Mouse (Mus musculus) G1E-ER4 (cell line): Measurements from ENCODE around the gene Kcnh2. TPM values are rescaled to one million over a fixed set of nuclear protein-coding genes. Genes with fewer than 3 reads are reported as not detected.

Experiments
- GATA1 ChIP-seq: IDR thresholded peaks from one replicate; pipeline ENCODE4 v1.8.0; 2012; ENCODE audit warnings: low read length, inconsistent platforms
- polyA plus RNA-seq: library from polyadenylated mRNA; stranded (reverse); fragments of >175 nt; gene quantifications from 2 replicates; pipeline ENCODE4 v1.2.3, GENCODE M21; 2012

The Kcnh2 gene
- polyA plus RNA-seq, 1 experiment, result 4.3 TPM

GRCm38 (mm10) chr5:24319776-24320466, 31.5 kb downstream of the Kcnh2 start:
- TF ChIP-seq GATA1, result no peak

- no peak for TF ChIP-seq GATA1
These were observed 42.2 kb downstream of the Kcnh2 start for GRCm38 (mm10) chr5:24309223-24309622.

- no peak for TF ChIP-seq GATA1
These were observed 42.8 kb downstream of the Kcnh2 start for GRCm38 (mm10) chr5:24308621-24309020.

- TF ChIP-seq GATA1, result no peak
These were observed 44.2 kb downstream of the Kcnh2 start for GRCm38 (mm10) chr5:24307118-24307777.

DNA sequence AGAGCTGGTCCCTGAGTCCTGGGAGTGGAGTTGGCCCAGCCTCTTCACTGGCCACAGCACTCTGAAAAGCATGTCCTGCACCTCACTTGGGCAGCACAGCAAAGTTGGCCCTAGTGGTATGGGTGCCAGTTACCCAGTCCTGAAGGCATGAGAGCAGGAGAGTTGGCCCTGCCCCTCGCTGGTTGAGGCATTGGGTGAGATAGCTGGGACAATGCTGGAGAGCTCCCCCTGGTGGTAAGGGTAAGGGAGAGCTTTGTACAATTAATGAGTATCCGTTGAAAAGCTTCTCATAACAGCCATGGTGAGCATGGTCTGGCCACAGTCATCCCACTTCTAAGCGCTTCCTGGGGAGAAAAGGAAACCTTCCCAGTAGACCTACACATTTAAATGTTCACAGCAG, 48.2 kb downstream of the Kcnh2 start:
- no peak for TF ChIP-seq GATA1

GRCm38 (mm10) chr5:24299845-24300589, 51.4 kb downstream of the Kcnh2 start:
- TF ChIP-seq GATA1, result no peak

DNA sequence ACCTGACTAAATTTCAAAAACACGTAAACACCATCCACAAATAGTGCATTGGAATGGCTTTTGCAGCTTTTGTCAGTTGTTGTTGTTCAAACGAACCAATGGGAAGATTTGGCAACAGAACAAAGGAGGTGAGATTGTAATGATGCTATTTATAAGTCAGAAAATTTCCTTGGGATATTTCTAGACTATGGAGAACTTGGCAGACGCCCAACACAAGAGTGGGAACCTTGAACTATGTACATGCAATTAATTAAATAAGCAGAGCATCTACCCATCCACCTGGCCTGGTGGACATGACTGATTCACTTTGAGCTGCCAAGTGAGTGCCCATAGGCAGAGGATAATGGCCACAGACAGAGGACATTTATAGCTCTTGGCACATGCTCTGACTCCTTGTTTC, 59.5 kb downstream of the Kcnh2 start:
- no peak for TF ChIP-seq GATA1

- TF ChIP-seq GATA1, result no peak
These were observed 65.0 kb downstream of the Kcnh2 start for GRCm38 (mm10) chr5:24286221-24286970.

DNA sequence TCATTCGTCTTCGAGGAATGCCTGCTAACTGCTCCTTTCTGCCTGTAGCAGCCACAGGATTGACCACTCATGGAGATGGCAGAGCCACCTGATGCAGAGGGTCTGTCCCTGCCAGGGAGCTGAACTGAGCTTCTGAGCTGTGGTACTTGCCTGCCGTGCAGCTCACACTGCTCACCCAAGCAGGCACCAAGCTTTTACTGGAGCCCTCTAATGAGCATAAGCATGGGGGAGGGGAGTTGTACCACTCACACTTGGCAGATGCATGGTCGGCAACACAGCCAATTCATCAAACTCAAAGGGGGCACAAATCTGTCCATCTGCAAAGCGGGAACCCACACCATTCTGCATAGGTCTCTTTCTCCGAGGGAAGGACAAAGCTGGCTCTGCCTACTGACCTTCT, 67.3 kb downstream of the Kcnh2 start:
- no peak for TF ChIP-seq GATA1

DNA sequence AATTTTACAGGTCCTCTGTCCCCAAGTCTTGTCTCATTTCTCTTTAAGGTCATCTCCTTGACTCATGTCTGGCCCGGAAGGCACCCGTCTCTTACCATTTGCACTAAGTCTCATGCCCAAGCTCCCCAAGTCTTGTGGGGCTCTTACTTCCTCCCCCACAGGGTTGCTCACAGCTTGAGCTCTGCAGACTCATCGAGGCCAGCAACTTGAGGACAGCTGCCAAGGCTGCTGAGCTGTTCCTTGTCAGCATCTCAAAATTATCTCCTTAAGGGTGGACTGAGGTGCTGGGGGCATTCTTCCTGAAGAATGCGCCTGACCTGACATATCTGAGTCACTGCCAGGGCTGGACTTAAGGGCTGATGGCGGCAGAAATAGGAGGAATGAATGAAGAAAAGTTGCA, 68.2 kb downstream of the Kcnh2 start:
- TF ChIP-seq GATA1, result no peak

DNA sequence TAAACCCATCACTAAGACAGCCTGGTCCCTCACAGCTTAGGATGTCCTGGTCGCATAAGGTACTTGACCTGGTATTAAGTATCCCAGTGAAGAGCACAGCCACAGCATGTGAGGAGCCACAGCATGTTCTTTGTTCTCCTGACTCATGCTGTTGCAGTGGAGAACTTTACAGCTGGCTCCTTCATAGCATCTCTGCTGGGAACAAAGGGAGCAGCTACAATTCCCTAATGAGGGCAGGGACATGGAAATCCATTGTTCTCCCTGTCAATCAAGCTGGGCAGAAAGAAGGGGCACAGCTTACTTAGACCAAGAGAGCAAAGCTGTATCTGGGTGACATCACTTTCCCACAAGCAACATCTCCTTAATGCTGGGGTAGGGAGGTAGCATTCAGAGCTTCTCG, 70.9 kb downstream of the Kcnh2 start:
- TF ChIP-seq GATA1, result no peak

- no peak for TF ChIP-seq GATA1
These were observed 71.9 kb downstream of the Kcnh2 start for GRCm38 (mm10) chr5:24279527-24279926.

- TF ChIP-seq GATA1, result no peak
These were observed 73.2 kb downstream of the Kcnh2 start for GRCm38 (mm10) chr5:24278206-24278605.

- no peak for TF ChIP-seq GATA1
These were observed 77.5 kb downstream of the Kcnh2 start for GRCm38 (mm10) chr5:24273683-24274621.

DNA sequence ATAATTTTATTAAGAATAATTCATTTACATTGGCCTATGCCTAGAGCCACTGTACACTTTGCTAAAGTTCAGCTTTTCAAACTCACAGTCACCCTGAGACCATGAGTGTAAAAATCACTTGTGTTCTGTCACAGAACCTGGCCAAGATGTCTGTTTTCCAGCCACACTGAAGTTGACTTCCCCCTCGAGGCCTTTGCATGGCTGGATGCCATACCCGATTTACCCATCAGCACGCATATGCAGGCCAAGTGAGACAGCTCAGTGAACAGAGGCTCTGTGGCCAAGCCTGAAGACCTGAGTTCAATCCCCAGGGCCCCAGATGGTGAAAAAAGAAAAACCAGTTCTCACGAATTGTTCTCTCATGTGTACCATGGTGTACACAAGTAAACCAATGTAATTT, 80.5 kb downstream of the Kcnh2 start:
- TF ChIP-seq GATA1, result no peak

Other genes with a start within 250 kb of the Kcnh2 start
- 15.2 and 19.4 TPM in 2 replicates for gene Nupl2, start 186.6 kb downstream of the Kcnh2 start, polyA plus RNA-seq
- 0.06 and 0.15 TPM in 2 replicates for gene Nos3, start 13.2 kb upstream of the Kcnh2 start, polyA plus RNA-seq
- 0.17 and 0.25 TPM in 2 replicates for gene Atg9b, start 40.5 kb upstream of the Kcnh2 start, polyA plus RNA-seq
- gene Abcb8, start 42.1 kb upstream of the Kcnh2 start, polyA plus RNA-seq, result 59.9 and 60.9 TPM in 2 replicates
- 0.08 TPM in 1 of 2 replicates, not detected in the other for gene Asic3, start 61.8 kb upstream of the Kcnh2 start, polyA plus RNA-seq
- gene Cdk5, start 71.9 kb upstream of the Kcnh2 start, polyA plus RNA-seq, result 14.3 and 19.4 TPM in 2 replicates
- gene Slc4a2, start 72.2 kb upstream of the Kcnh2 start, polyA plus RNA-seq, result 22.8 and 24.1 TPM in 2 replicates
- 287 and 347 TPM in 2 replicates for gene Fastk, start 93.7 kb upstream of the Kcnh2 start, polyA plus RNA-seq
- 29.5 and 31.2 TPM in 2 replicates for gene Tmub1, start 96.2 kb upstream of the Kcnh2 start, polyA plus RNA-seq
- 321 and 334 TPM in 2 replicates for gene Agap3, start 100.6 kb upstream of the Kcnh2 start, polyA plus RNA-seq
- 0.01 TPM in 1 of 2 replicates, not detected in the other for gene Gbx1, start 175.6 kb upstream of the Kcnh2 start, polyA plus RNA-seq
- gene Asb10, start 189.4 kb upstream of the Kcnh2 start, polyA plus RNA-seq, result not detected in 2 replicates
- not detected in 2 replicates for gene 4931409K22Rik, start 205.2 kb upstream of the Kcnh2 start, polyA plus RNA-seq
- gene Abcf2, start 225.9 kb upstream of the Kcnh2 start, polyA plus RNA-seq, result 120 and 124 TPM in 2 replicates
- 26.9 and 36.2 TPM in 2 replicates for gene Chpf2, start 235.1 kb upstream of the Kcnh2 start, polyA plus RNA-seq